Mouse (Mus musculus) cortical plate, adult 2 months (tissue): ENCODE results near the gene Heyl.
"Not testable (repeated sequence)": the region's sequence is repeated elsewhere in the genome, so short reads cannot be mapped to it uniquely, and the experiment has no call there.

Source experiments
- CTCF ChIP-seq: fragments of 200-500 bp; IDR thresholded peaks from 2 replicates; pipeline ENCODE4 v1.5.1; 2011; ENCODE audit warnings: mild to moderate bottlenecking, control low read depth, low read length; ENCODE audit not compliant: insufficient read depth; ENCODE audit errors: extremely low read depth
- POLR2A ChIP-seq: fragments of 200-500 bp; IDR thresholded peaks from 2 replicates; pipeline ENCODE4 v1.6.1; 2011; ENCODE audit warnings: mild to moderate bottlenecking, low read length, control low read depth; ENCODE audit not compliant: insufficient read depth; ENCODE audit errors: extremely low read depth

DNA sequence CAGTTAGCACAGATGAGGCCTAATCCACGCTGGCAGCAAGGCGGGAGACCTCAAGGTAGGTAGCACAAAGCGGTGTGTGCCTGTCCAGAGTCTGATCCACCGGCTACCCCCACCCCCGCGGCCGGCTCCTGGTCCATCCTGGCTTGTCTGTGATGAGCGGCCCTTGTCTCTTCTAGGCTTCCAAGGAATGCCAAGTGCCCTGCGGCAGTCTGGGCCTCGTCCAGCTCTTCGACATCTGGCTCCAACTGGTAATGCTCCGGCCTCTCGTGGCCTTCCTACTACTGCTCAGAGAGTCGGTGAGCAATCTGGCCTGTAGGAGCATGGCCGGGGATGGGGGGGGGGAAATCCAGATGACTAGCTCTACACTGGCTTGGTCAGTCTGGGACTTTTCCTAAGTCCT lies 61.7 kb downstream of the Heyl start:
- TF ChIP-seq CTCF, POLR2A: not testable (repeated sequence)
